Mouse (Mus musculus) G1E (cell line): Measurements from ENCODE around the gene Cd84.

Experiments used
- CTCF ChIP-seq: IDR thresholded peaks from 2 replicates; pipeline ENCODE4 v1.5.1; 2012; ENCODE audit warnings: low read depth, low read length, inconsistent platforms, mixed read lengths
- TAL1 ChIP-seq: conservative IDR thresholded peaks from 2 replicates; pipeline ENCODE4 v1.6.1; 2012; ENCODE audit warnings: low read depth, low read length, inconsistent platforms, mixed read lengths

GRCm38 (mm10) chr1:171918136-171918920 is 78.8 kb downstream of the Cd84 start:
- TF ChIP-seq TAL1 (no peak), CTCF (no peak)
